Comparison of ENCODE assay signal across 1 mouse cellular context in genomic region chr6:113037946-113038734, GRCm38 (mm10).
TF ChIP-seq lines count a peak whose summit lies in the region.

No protein-coding gene starts in this region.

TF ChIP-seq in MEL, 35 proteins besides CTCF, POLR2A, EP300 and RAD21 (continued from another document):
- peak; percentile 95 for TF ChIP-seq SMC3 (IDR thresholded peaks at IDR 0.05; ENCODE audit: low read depth, low read length)
- TF ChIP-seq ELF1 (IDR thresholded peaks at IDR 0.05; ENCODE audit: low read depth, low read length), result peak; percentile 33; the same call in 1 of the 2 replicates
- peak; percentile 91 for TF ChIP-seq SIN3A (IDR thresholded peaks at IDR 0.05; ENCODE audit: low read length)
